Comparison of ENCODE assay signal across 8 mouse cellular contexts in genomic region chr14:47276637-47277393, GRCm38 (mm10). TPM values are rescaled to one million over a fixed set of nuclear protein-coding genes. Genes with fewer than 3 reads are reported as not detected.
DNase-seq lines count a peak whose midpoint lies in the region; ATAC-seq and TF ChIP-seq lines count a peak whose summit lies in the region.

Wdhd1 (minus strand) TSS chr14:47276857.
Socs4 (plus strand) TSS chr14:47276931.

- TF ChIP-seq CTCF in ES-Bruce4 (IDR thresholded peaks at IDR 0.05; ENCODE audit: low read depth, low read length) = no peak

- no peak within 1 kb of the TSS for H3K27ac ChIP-seq in ES-Bruce4 (ENCODE audit: insufficient read depth, low read length)
- peak within 1 kb of the TSS; percentile 94 for H3K27ac ChIP-seq in forebrain, embryonic 14.5 days (ENCODE audit: low read depth, low read length)
- peak within 1 kb of the TSS; percentile 95 for H3K27ac ChIP-seq in neural tube, embryonic 15.5 days (replicated peaks)

- H3K36me3 ChIP-seq in ES-Bruce4 (ENCODE audit: control insufficient read depth, insufficient read depth, low read length, poor library complexity, severe bottlenecking) = peaks cover 11% of the 10 kb centered on the region
- peaks cover 8% of the 10 kb centered on the region; the same call in 1 of the 2 replicates for H3K36me3 ChIP-seq in forebrain, embryonic 14.5 days (ENCODE audit: control insufficient read depth, insufficient read depth, low read length)
- H3K36me3 ChIP-seq in neural tube, embryonic 15.5 days = no peaks in the 10 kb centered on the region

- no peaks in the 10 kb centered on the region for H3K9me3 ChIP-seq in ES-Bruce4 (replicated peaks; ENCODE audit: control insufficient read depth, insufficient read depth, low read length, poor library complexity, severe bottlenecking)
- no peaks in the 10 kb centered on the region for H3K9me3 ChIP-seq in forebrain, embryonic 14.5 days (replicated peaks; ENCODE audit: control insufficient read depth, low read length)
- no peaks in the 10 kb centered on the region for H3K9me3 ChIP-seq in neural tube, embryonic 15.5 days (replicated peaks)

- under 1% methylated on average over 74 of the region's 77 CpGs for WGBS in forebrain, embryonic 14.5 days
- WGBS in neural tube, embryonic 15.5 days = under 1% methylated on average over 77 of the region's 77 CpGs

- no peak for TF ChIP-seq EP300 in ES-Bruce4 (IDR thresholded peaks at IDR 0.05; ENCODE audit: insufficient read depth, low read depth, low read length)

- peak; percentile 94 for DNase-seq in forebrain, embryonic 14.5 days (ENCODE audit: low spot score)
- DNase-seq in heart, postnatal 14 days = peak; percentile 97
- peak; percentile 91 for DNase-seq in layer of hippocampus, adult 11-12 months (ENCODE audit: low spot score)
- peak; percentile 95 to 96 for DNase-seq in lung, adult 18-20 months
- peak; percentile 97 for DNase-seq in testis, postnatal 14 days (ENCODE audit: low spot score)

- peak; percentile 88 for TF ChIP-seq POLR2A in ES-Bruce4 (IDR thresholded peaks at IDR 0.05; ENCODE audit: insufficient read depth, low read length)

- no peaks in the 10 kb centered on the region for H3K27me3 ChIP-seq in ES-Bruce4 (ENCODE audit: control insufficient read depth, insufficient read depth, low read length, poor library complexity, severe bottlenecking)
- H3K27me3 ChIP-seq in forebrain, embryonic 14.5 days (replicated peaks; ENCODE audit: control insufficient read depth, insufficient read depth, low read length) = no peaks in the 10 kb centered on the region
- H3K27me3 ChIP-seq in neural tube, embryonic 15.5 days (replicated peaks) = no peaks in the 10 kb centered on the region

- H3K9ac ChIP-seq in ES-Bruce4 (ENCODE audit: low read depth, poor library complexity, severe bottlenecking) = peak within 1 kb of the TSS; percentile 74
- H3K9ac ChIP-seq in forebrain, embryonic 14.5 days (ENCODE audit: low read length) = peak within 1 kb of the TSS; percentile 85
- peak within 1 kb of the TSS; percentile 72 for H3K9ac ChIP-seq in neural tube, embryonic 15.5 days (replicated peaks)

- peak within 1 kb of the TSS; percentile 72 for H3K4me2 ChIP-seq in forebrain, embryonic 14.5 days (ENCODE audit: low read length)
- peak within 1 kb of the TSS; percentile 75 for H3K4me2 ChIP-seq in neural tube, embryonic 15.5 days

- no peaks in the 10 kb centered on the region for H3K4me1 ChIP-seq in ES-Bruce4 (ENCODE audit: control insufficient read depth, insufficient read depth, low read length)
- H3K4me1 ChIP-seq in forebrain, embryonic 14.5 days (ENCODE audit: control insufficient read depth, insufficient read depth, low read length) = peaks cover 6% of the 10 kb centered on the region; the same call in 1 of the 2 replicates
- peaks cover 26% of the 10 kb centered on the region for H3K4me1 ChIP-seq in neural tube, embryonic 15.5 days

- intact Hi-C loops in heart, postnatal 14 days (cut with DNase I) = loop anchor here (2.0 kb wide), 2 partner anchors 22 to 122 kb away; partner anchors contain the start of gene Mapk1ip1l

- peak within 1 kb of the TSS; percentile 88 for H3K4me3 ChIP-seq in ES-Bruce4 (ENCODE audit: low read depth, low read length)
- H3K4me3 ChIP-seq in forebrain, embryonic 14.5 days (ENCODE audit: low read depth, low read length) = peak within 1 kb of the TSS; percentile 93
- peak within 1 kb of the TSS; percentile 80 for H3K4me3 ChIP-seq in neural tube, embryonic 15.5 days (replicated peaks)

- peak; percentile 97 for ATAC-seq in cerebellum, adult (ENCODE audit: insufficient number of reproducible peaks, low FRiP score, low TSS enrichment)
- ATAC-seq in forebrain, embryonic 14.5 days = peak; percentile 98
- ATAC-seq in neural tube, embryonic 15.5 days (ENCODE audit: low FRiP score) = peak; percentile 97

RNA-seq across cellular contexts. Expression of gene Wdhd1, which starts in this region (rescaled TPM):
- 42.7 and 55.4 TPM in 2 replicates for polyA plus RNA-seq in ES-Bruce4 (2011; ENCODE audit: insufficient read depth, insufficient read length, low read depth, missing spikeins)
- polyA plus RNA-seq in forebrain, embryonic 14.5 days (2014; fragmentation: Nextera tagmentation; extraction: Ambion mirVana) = 17.6 and 18.7 TPM in 2 replicates
- total RNA-seq in heart, postnatal 14 days (2021) = 1 to 10 TPM; 1.5 to 2.0 TPM
- polyA plus RNA-seq in neural tube, embryonic 15.5 days (2015; fragmentation: Nextera tagmentation; extraction: Ambion mirVana) = 11.5 and 18.4 TPM in 2 replicates

RNA-seq across cellular contexts. Expression of gene Socs4, which starts in this region (rescaled TPM):
- polyA plus RNA-seq in ES-Bruce4 (2011; ENCODE audit: insufficient read depth, insufficient read length, low read depth, missing spikeins) = 22.8 and 24.2 TPM in 2 replicates
- 4.3 and 4.7 TPM in 2 replicates for polyA plus RNA-seq in forebrain, embryonic 14.5 days (2014; fragmentation: Nextera tagmentation; extraction: Ambion mirVana)
- total RNA-seq in heart, postnatal 14 days (2021) = 10 to 100 TPM; 16.3 to 20.0 TPM
- 1.8 and 2.0 TPM in 2 replicates for polyA plus RNA-seq in neural tube, embryonic 15.5 days (2015; fragmentation: Nextera tagmentation; extraction: Ambion mirVana)
